Mouse (Mus musculus): Measurements from ENCODE around the gene Hdac9. TPM values are rescaled to one million over a fixed set of nuclear protein-coding genes. Genes with fewer than 3 reads are reported as not detected.

Hdac9 gene
- total and polyA plus RNA-seq, 2 experiments from 2014 or later, result 9.9 to 15.6 TPM

DNA sequence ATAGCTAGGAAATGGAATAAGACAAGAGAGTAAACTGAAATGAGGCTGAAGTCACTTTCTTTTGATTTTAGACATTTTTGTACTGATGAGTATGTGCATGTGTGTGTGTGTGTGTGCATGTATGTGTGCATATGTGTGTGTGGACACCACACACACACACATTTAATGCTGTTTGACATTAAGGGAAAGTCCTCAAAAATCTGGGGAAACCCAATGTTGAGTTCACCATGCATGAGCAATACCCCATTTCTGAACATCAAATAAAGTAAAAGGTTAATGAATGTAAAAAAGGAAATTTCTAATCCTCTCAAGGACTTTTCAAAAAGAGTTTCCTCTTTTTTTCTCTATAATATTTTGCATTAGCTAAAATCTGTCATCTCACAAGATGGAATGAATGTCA, 427.3 kb downstream of the Hdac9 start:
- H3K4me1 ChIP-seq (ENCODE audit: insufficient read depth, low read length), result no peaks in the 10 kb centered on the region
- no peak for DNase-seq (ENCODE audit: low spot score)
- H3K4me3 ChIP-seq (ENCODE audit: low read depth, low read length), result no peak overlapping the region
- no peak for ATAC-seq (ENCODE audit: low FRiP score)
- H3K27ac ChIP-seq (ENCODE audit: low read depth, low read length), result no peak overlapping the region
- H3K9me3 ChIP-seq (ENCODE audit: low read length), result no peaks in the 10 kb centered on the region
- no peaks in the 10 kb centered on the region for H3K36me3 ChIP-seq (ENCODE audit: insufficient read depth, low read length)
- no peak for TF ChIP-seq CTCF (IDR thresholded peaks at IDR 0.05)
- H3K9ac ChIP-seq (replicated peaks; ENCODE audit: low read length, poor library complexity, severe bottlenecking), result no peak overlapping the region
- no peak overlapping the region for H3K4me2 ChIP-seq (ENCODE audit: low read depth, low read length, poor library complexity, severe bottlenecking)
- no peaks in the 10 kb centered on the region for H3K27me3 ChIP-seq (ENCODE audit: insufficient read depth, low read length)

DNA sequence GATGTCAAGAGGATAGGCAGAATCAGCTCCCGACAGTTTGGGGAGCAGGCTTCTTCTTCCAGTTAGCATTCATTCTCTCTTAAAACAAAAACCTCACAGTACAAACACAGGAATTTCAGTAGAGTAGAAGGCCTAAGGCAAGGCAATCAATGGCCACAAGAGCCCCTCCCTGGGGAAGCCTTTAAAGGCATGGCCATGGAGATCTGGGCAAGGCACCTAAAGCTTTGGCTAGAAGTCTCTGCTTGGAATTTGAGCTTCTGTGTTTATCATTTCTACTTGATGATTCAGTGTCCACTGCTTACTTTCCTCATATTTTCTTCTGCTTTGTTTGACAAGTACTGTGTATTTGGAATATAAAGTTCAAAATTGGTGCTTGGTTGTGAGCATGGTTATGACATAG, 429.2 kb downstream of the Hdac9 start:
- H3K9ac ChIP-seq (replicated peaks; ENCODE audit: low read length, poor library complexity, severe bottlenecking), result no peak overlapping the region
- TF ChIP-seq CTCF (IDR thresholded peaks at IDR 0.05), result no peak
- no peak for ATAC-seq (ENCODE audit: low FRiP score)
- no peak overlapping the region for H3K4me3 ChIP-seq (ENCODE audit: low read depth, low read length)
- no peaks in the 10 kb centered on the region for H3K27me3 ChIP-seq (ENCODE audit: insufficient read depth, low read length)
- H3K4me1 ChIP-seq (ENCODE audit: insufficient read depth, low read length), result no peaks in the 10 kb centered on the region
- no peak for DNase-seq (ENCODE audit: low spot score)
- no peak overlapping the region for H3K4me2 ChIP-seq (ENCODE audit: low read depth, low read length, poor library complexity, severe bottlenecking)
- 92% methylated on average over 1 of the region's 1 CpGs for WGBS
- H3K36me3 ChIP-seq (ENCODE audit: insufficient read depth, low read length), result no peaks in the 10 kb centered on the region
- no peak overlapping the region for H3K27ac ChIP-seq (ENCODE audit: low read depth, low read length)
- no peaks in the 10 kb centered on the region for H3K9me3 ChIP-seq (ENCODE audit: low read length)

DNA sequence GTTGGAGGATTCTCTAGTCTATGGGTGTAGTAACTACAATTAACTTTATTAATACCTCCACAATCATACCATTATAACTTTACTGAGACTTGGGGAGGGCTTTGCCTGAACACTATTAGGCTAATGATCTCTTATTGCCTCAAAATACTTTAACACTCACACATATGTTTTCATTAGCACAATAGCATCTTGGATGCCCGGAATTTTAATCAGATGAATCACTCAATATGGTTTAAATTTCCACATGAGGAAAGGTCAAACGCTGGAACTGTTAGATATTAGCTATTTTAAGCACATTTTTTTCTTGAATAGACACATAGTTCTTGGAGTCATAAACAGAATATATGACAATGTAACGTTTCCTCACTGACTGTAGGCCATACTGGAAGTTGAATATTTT, 429.9 kb downstream of the Hdac9 start:
- Histone ChIP-seq H3K9me3 (ENCODE audit: low read length) (no peaks in the 10 kb centered on the region), H3K9ac (replicated peaks; ENCODE audit: low read length, poor library complexity, severe bottlenecking) (no peak overlapping the region), H3K4me2 (ENCODE audit: low read depth, low read length, poor library complexity, severe bottlenecking) (no peak overlapping the region), H3K27ac (ENCODE audit: low read depth, low read length) (no peak overlapping the region), H3K36me3 (ENCODE audit: insufficient read depth, low read length) (no peaks in the 10 kb centered on the region), H3K4me3 (ENCODE audit: low read depth, low read length) (no peak overlapping the region), H3K4me1 (ENCODE audit: insufficient read depth, low read length) (no peaks in the 10 kb centered on the region), H3K27me3 (ENCODE audit: insufficient read depth, low read length) (no peaks in the 10 kb centered on the region)
- ATAC-seq (ENCODE audit: low FRiP score) (no peak), DNase-seq (ENCODE audit: low spot score) (no peak)
- no peak for TF ChIP-seq CTCF (IDR thresholded peaks at IDR 0.05)
- WGBS, result 78% methylated on average over 3 of the region's 3 CpGs

DNA sequence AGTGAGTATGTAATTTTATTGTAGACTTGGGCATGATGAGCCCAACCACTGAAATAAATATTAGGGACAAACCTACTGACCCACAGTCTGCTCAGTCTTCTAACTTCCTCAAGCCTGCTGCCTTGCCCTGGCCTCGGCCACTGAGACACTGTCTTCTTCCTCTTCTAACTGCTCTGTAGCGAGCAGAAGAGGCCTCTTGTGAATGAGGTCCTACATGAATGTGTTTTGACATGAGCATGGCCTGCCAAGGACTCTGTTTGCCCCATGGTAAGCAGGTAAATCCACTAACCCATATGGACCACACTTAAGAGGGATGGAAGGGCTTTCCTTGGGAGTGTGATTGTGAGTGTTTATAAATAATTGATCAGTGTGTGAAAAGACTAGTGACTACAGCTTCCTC, 430.9 kb downstream of the Hdac9 start:
- Histone ChIP-seq H3K4me3 (ENCODE audit: low read depth, low read length) (no peak overlapping the region), H3K27ac (ENCODE audit: low read depth, low read length) (no peak overlapping the region), H3K4me2 (ENCODE audit: low read depth, low read length, poor library complexity, severe bottlenecking) (no peak overlapping the region), H3K9ac (replicated peaks; ENCODE audit: low read length, poor library complexity, severe bottlenecking) (no peak overlapping the region), H3K36me3 (ENCODE audit: insufficient read depth, low read length) (no peaks in the 10 kb centered on the region), H3K4me1 (ENCODE audit: insufficient read depth, low read length) (no peaks in the 10 kb centered on the region), H3K9me3 (ENCODE audit: low read length) (no peaks in the 10 kb centered on the region), H3K27me3 (ENCODE audit: insufficient read depth, low read length) (no peaks in the 10 kb centered on the region)
- 81% methylated on average over 2 of the region's 2 CpGs for whole genome bisulfite sequencing
- TF ChIP-seq CTCF (IDR thresholded peaks at IDR 0.05), result no peak
- DNase-seq (ENCODE audit: low spot score) (no peak), ATAC-seq (ENCODE audit: low FRiP score) (no peak)

DNA sequence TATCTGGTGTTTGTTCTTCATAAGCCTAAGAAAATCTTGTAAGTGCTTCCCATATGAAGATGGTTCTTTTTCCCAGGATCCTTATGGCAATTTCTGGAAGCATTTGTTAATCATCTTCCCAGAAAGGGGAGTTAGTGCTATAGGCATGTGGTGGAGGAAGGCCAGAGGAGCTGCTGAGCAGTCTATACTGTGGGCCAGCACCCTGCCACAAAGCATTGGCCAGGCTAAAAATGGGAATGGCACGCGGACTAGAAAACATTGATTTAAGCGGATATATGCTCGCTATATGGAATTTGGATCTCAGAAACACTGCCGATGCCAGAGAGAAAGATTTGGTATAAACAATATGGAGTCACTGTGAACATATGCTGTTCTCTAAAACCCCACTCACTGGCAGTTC, 435.2 kb downstream of the Hdac9 start:
- Histone ChIP-seq H3K4me2 (ENCODE audit: low read depth, low read length, poor library complexity, severe bottlenecking) (no peak overlapping the region), H3K27me3 (ENCODE audit: insufficient read depth, low read length) (no peaks in the 10 kb centered on the region), H3K9ac (replicated peaks; ENCODE audit: low read length, poor library complexity, severe bottlenecking) (no peak overlapping the region), H3K27ac (ENCODE audit: low read depth, low read length) (no peak overlapping the region), H3K9me3 (ENCODE audit: low read length) (no peaks in the 10 kb centered on the region), H3K36me3 (ENCODE audit: insufficient read depth, low read length) (no peaks in the 10 kb centered on the region), H3K4me3 (ENCODE audit: low read depth, low read length) (no peak overlapping the region), H3K4me1 (ENCODE audit: insufficient read depth, low read length) (no peaks in the 10 kb centered on the region)
- no peak for DNase-seq (ENCODE audit: low spot score)
- TF ChIP-seq CTCF (IDR thresholded peaks at IDR 0.05), result no peak
- WGBS, result 95% methylated on average over 5 of the region's 5 CpGs
- ATAC-seq (ENCODE audit: low FRiP score), result no peak

DNA sequence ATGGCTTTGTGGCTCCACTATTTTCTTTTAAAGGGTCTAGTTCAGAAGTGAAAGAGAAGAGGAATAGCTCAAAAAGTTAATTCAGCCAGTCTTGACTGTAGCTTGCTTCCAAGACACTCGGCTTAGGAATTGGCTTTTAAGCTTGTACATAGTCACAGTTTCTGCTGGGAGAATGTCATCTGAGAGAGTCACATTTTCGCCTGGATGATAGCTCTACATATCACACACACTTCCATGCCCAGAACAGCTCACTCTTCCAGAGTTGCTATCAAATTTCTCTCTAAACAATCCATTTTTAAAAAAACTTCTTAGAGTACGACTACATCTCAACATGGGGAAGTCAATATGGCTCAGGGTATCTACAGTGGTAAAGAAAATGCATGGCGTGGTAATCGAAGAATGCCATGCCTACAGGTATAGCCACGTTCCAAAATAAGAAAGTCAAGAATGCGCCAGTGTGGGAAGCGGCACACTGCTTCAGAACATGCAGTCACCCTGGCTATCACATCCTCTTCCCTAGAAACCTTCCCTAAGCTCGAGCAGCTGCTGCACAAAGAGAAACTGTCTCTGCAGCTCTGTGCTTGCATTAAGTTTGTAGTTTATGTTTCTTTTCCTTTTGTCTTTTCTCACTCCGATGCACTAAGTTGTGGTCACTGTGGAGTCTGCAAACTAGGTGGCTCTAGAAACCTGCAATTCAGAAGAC, 443.8 kb downstream of the Hdac9 start:
- 84% methylated on average over 10 of the region's 10 CpGs for WGBS
- ATAC-seq (ENCODE audit: low FRiP score), result no peak
- no peak overlapping the region for H3K9ac ChIP-seq (replicated peaks; ENCODE audit: low read length, poor library complexity, severe bottlenecking)
- H3K4me2 ChIP-seq (ENCODE audit: low read depth, low read length, poor library complexity, severe bottlenecking), result no peak overlapping the region
- no peaks in the 10 kb centered on the region for H3K9me3 ChIP-seq (ENCODE audit: low read length)
- H3K27ac ChIP-seq (ENCODE audit: low read depth, low read length), result no peak overlapping the region
- no peak overlapping the region for H3K4me3 ChIP-seq (ENCODE audit: low read depth, low read length)
- no peaks in the 10 kb centered on the region for H3K36me3 ChIP-seq (ENCODE audit: insufficient read depth, low read length)
- H3K4me1 ChIP-seq (ENCODE audit: insufficient read depth, low read length), result no peaks in the 10 kb centered on the region
- TF ChIP-seq CTCF (IDR thresholded peaks at IDR 0.05), result no peak
- no peak for DNase-seq (ENCODE audit: low spot score)
- H3K27me3 ChIP-seq (ENCODE audit: insufficient read depth, low read length), result no peaks in the 10 kb centered on the region

Data from midbrain, postnatal 0 days (tissue).